Mouse (Mus musculus) lung, embryonic 14.5 days (tissue): ENCODE measurements at regions not wholly inside any gene's neighbourhood (a gene's known extent, or its start where the extent isn't known, plus 50 kb on each side); places are given as distances from the start of the nearest gene placed in this dataset.
"Not testable (repeated sequence)": the region's sequence is repeated elsewhere in the genome, so short reads cannot be mapped to it uniquely, and the experiment has no call there.

Experiments
- ATAC-seq: fragments of 200-750 bp; cut with Nextera tagmentation; 2 replicates; pipeline ENCODE4 v1.8.0; 2017; ENCODE audit warnings: mild to moderate bottlenecking, moderate TSS enrichment, moderate library complexity; ENCODE audit not compliant: insufficient read depth
- DNase-seq: peaks from one replicate; pipeline ENCODE4 v3.0.0-alpha.2; 2015
- H3K27ac ChIP-seq: fragments of 300-500 bp; sonication (generic); 2 replicates; pipeline ENCODE4 v1.5.1; 2014; ENCODE audit warnings: low read depth, mild to moderate bottlenecking, moderate library complexity
- H3K27me3 ChIP-seq: fragments of 300-500 bp; sonication (generic); 2 replicates; pipeline ENCODE4 v1.6.1; 2014; ENCODE audit warnings: low read length, control low read depth; ENCODE audit not compliant: insufficient read depth
- H3K36me3 ChIP-seq: fragments of 300-500 bp; sonication (generic); 2 replicates; pipeline ENCODE4 v1.6.1; 2014; ENCODE audit warnings: control low read depth; ENCODE audit not compliant: insufficient read depth
- H3K4me1 ChIP-seq: fragments of 300-500 bp; sonication (generic); 2 replicates; pipeline ENCODE4 v1.6.1; 2014; ENCODE audit warnings: antibody characterized with exemption, control low read depth; ENCODE audit not compliant: insufficient read depth
- H3K4me2 ChIP-seq: fragments of 300-500 bp; sonication (generic); 2 replicates; pipeline ENCODE4 v1.6.1; 2014; ENCODE audit warnings: mild to moderate bottlenecking
- H3K4me3 ChIP-seq: fragments of 300-500 bp; sonication (generic); 2 replicates; pipeline ENCODE4 v1.5.1; 2014; ENCODE audit warnings: low read depth, low read length
- H3K9ac ChIP-seq: fragments of 300-500 bp; sonication (generic); 2 replicates; pipeline ENCODE4 v1.6.1; 2014
- H3K9me3 ChIP-seq: fragments of 300-500 bp; sonication (generic); 2 replicates; pipeline ENCODE4 v1.6.1; 2016; ENCODE audit warnings: low read depth, low read length, control low read depth
- CTCF ChIP-seq: IDR thresholded peaks from 2 replicates; pipeline ENCODE4 v1.5.1; 2016; ENCODE audit warnings: antibody characterized with exemption, low read depth
- WGBS: fragments of 180-500 bp; shearing (Covaris S2); extraction: QIAGEN DNeasy Blood & Tissue Kit; methylation state at CpG from one replicate; pipeline ENCODE4 v1.1.7; 2014; 5-methylcytosine and 5-hydroxymethylcytosine counted together

DNA sequence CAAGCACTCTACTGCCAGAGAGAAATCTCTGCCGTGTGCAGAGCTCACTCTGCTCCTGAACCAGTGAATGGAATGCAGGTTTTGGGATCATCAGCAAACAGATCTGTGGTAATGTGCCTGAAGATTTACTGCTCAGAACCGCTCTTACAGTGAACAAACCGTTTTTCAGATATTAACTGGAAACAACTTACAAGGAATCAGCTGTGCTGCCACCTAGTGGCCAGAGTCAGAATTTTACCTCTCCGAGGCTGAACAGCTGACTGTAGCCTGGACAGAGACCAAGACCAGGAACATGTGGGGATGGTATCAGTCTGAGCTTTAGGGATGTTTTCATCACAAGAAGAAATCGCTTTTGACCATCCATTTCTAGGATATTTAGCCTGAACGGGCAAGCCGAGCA, 65.3 kb downstream of the Gm15023 start:
- H3K4me1 ChIP-seq: not testable (repeated sequence)

DNA sequence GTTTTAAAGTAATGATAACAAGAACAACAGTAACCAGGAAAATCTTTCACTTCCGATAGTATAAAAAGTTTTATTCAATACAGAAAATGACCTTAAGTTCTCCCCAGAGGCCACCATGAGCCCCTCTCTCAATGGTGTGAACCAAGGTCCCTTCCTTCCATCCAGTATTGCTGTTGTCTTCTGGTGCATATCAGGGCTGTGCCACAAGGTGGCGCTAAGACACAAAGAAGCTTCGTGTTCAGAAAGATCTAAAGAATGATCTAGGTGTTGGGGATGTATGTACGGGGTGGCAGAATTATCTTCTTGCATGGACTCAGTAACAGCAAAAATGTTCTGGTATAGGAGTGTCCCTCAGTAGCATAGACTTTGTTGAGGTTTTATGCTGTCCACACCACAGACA, 66.6 kb downstream of the Gm15023 start:
- H3K36me3 ChIP-seq, H3K9ac ChIP-seq: not testable (repeated sequence)
- WGBS: 18% methylated on average over 4 of the region's 4 CpGs

More for the DNA sequence above, 65.3 kb downstream of the Gm15023 start:
- H3K4me3 ChIP-seq, H3K27me3 ChIP-seq, H3K27ac ChIP-seq, ATAC-seq, H3K9me3 ChIP-seq, H3K9ac ChIP-seq, H3K36me3 ChIP-seq, H3K4me2 ChIP-seq, DNase-seq: not testable (repeated sequence)
- 13% methylated on average over 6 of the region's 7 CpGs for WGBS
- TF ChIP-seq CTCF: peak; percentile 33

DNA sequence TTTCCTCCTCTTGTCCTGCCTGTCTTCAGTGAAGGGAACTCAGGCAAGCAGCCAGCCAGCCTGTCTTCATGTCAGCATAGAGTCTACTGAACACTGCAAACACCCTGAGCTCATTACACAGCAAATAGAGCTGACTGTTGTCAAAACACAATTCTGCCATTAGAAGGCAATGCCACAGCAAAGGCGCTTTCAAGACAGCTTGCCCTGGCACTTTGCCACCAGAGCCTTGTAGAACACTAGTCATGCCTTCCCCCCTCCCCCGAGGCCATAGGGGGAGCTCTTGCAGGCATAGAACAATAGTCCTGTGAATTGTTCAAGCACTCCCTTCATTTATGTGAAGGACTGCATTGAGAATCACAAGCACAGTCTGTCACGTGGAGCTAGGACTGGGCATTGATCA, 75.8 kb downstream of the Gm15023 start:
- DNase-seq (peak; percentile 47), ATAC-seq (no peak)
- Histone ChIP-seq H3K27ac (no peak overlapping the region), H3K4me2 (no peak overlapping the region), H3K4me3 (no peak overlapping the region), H3K27me3 (no peaks in the 10 kb centered on the region), H3K4me1 (no peaks in the 10 kb centered on the region), H3K9ac (no peak overlapping the region), H3K36me3 (no peaks in the 10 kb centered on the region), H3K9me3 (no peaks in the 10 kb centered on the region)
- 60% methylated on average over 3 of the region's 3 CpGs for WGBS
- no peak for TF ChIP-seq CTCF

More for the DNA sequence above, 66.6 kb downstream of the Gm15023 start:
- H3K4me1 ChIP-seq, ATAC-seq, H3K9me3 ChIP-seq, H3K4me3 ChIP-seq, H3K4me2 ChIP-seq, H3K27ac ChIP-seq, H3K27me3 ChIP-seq: not testable (repeated sequence)
- peak; percentile 64 for TF ChIP-seq CTCF
- peak; percentile 78 for DNase-seq

DNA sequence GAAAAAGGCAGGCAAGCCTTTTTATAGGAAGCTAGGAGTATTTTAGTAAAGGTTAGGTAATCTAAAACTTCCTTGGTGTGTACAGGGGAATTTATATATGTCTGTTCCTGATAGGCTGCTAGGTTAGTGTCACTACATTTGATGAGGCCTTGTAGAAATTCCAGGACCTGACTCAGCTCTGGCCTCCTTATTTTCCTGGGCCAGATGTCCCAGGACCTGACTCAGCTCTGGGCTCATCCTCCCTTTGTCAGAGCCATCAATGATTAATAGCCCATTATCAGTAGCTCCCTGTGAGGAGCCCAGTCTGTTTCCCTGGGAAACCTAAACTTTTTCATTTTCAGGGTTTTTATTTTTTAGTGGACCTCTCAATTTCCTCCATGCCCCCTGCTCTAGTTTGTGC, 79.3 kb downstream of the Gm15023 start:
- H3K27ac ChIP-seq: no peak overlapping the region
- no peaks in the 10 kb centered on the region for H3K9me3 ChIP-seq
- no peak overlapping the region for H3K4me2 ChIP-seq
- no peak for TF ChIP-seq CTCF
- no peak overlapping the region for H3K9ac ChIP-seq
- ATAC-seq (no peak), DNase-seq (no peak)
- no peaks in the 10 kb centered on the region for H3K27me3 ChIP-seq
- H3K4me1 ChIP-seq: no peaks in the 10 kb centered on the region
- H3K4me3 ChIP-seq: no peak overlapping the region
- H3K36me3 ChIP-seq: no peaks in the 10 kb centered on the region

DNA sequence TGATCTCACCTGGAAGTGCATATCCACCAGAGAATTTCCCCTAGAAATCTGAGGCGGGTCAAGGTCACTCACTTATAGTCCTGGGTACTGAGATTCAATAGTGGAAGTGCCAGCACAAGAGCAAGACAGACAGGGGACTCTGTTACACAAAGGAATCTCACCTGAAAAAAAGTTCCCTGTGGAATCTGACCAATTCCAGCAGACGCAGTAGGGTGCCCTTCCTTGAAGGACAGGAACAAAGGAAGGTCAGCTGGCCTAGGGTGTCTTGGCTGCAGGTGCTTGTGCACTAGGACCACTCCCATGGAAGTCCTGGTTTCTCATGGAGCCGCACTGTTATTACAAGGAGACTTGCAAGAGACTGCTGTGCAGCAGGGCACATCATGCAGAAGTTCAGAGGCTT, 81.2 kb downstream of the Gm15023 start:
- Histone ChIP-seq H3K4me3 (no peak overlapping the region), H3K4me2 (no peak overlapping the region), H3K4me1 (no peaks in the 10 kb centered on the region), H3K27me3 (no peaks in the 10 kb centered on the region), H3K27ac (no peak overlapping the region), H3K9me3 (no peaks in the 10 kb centered on the region), H3K36me3 (no peaks in the 10 kb centered on the region), H3K9ac (no peak overlapping the region)
- no peak for TF ChIP-seq CTCF
- ATAC-seq (no peak), DNase-seq (no peak)
- 57% methylated on average over 3 of the region's 3 CpGs for WGBS

DNA sequence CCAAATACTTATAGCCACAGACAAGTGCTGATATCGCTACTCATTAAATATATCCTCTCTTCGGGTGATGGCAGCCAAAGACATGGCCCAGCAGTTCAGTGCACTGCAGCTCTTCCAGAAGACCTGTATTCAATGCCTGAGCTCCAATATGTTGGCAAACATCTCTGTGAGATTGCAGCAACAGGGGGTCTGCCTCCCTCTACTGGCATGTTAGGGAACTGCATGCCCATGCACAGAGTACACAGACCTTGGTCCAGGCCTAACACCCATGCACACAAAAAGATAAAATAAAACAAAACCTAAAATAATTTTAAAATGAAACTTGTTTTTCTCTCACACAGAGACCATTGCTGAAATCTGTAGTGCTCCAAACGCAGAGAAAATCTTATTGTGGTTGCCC, 82.1 kb upstream of the Zmat1 start:
- H3K36me3 ChIP-seq, H3K4me3 ChIP-seq, H3K4me1 ChIP-seq, H3K4me2 ChIP-seq, H3K27me3 ChIP-seq, H3K27ac ChIP-seq, H3K9me3 ChIP-seq, H3K9ac ChIP-seq: not testable (repeated sequence)
- DNase-seq (peak; percentile 75), ATAC-seq (peak; percentile 78; the same call in 1 of the 2 replicates)
- 10% methylated on average over 2 of the region's 3 CpGs for WGBS
- peak; percentile 80 for TF ChIP-seq CTCF

DNA sequence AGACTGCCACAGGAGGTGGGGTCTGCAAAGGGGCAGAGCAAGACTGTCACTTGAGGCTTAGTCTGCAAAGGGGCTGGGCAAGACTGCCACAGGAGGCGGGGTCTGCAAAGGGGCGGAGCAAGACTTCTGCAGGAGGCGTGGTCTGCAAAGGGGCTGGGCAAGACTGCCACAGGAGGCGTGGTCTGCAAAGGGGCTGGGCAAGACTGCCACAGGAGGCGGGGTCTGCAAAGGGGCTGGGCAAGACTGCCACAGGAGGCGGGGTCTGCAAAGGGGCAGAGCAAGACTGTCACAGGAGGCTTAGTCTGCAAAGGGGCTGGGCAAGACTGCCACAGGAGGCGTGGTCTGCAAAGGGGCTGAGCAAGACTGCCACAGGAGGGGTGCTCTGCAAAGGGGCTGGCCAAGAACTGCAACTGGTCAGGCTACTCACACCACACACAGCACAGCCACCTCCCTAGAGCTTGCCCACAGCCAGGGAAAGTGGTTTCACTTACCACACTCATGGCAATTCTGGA, 78.1 kb upstream of the Zmat1 start:
- H3K4me2 ChIP-seq, H3K27me3 ChIP-seq, H3K4me3 ChIP-seq, H3K9ac ChIP-seq, H3K27ac ChIP-seq, H3K9me3 ChIP-seq, H3K4me1 ChIP-seq, H3K36me3 ChIP-seq: not testable (repeated sequence)
- DNase-seq: peak; percentile 27
- 27% methylated on average over 7 of the region's 7 CpGs for WGBS
- peak; percentile 79; the same call in 1 of the 2 replicates for ATAC-seq

DNA sequence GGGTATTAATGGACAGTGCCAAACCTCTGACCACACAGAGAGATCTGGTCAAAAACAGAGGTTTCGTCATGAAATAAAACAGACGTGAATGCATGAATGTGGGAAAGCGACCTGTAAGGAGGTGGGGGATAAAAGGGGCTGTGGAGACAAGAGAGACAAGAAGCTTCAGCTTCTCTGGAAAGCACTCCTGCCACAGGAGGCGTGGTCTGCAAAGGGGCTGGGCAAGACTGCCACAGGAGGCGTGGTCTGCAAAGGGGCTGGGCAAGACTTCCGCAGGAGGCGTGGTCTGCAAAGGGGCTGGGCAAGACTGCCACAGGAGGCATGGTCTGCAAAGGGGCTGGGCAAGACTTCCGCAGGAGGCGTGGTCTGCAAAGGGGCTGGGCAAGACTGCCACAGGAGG, 77.6 kb upstream of the Zmat1 start:
- DNase-seq, ATAC-seq: not testable (repeated sequence)

DNA sequence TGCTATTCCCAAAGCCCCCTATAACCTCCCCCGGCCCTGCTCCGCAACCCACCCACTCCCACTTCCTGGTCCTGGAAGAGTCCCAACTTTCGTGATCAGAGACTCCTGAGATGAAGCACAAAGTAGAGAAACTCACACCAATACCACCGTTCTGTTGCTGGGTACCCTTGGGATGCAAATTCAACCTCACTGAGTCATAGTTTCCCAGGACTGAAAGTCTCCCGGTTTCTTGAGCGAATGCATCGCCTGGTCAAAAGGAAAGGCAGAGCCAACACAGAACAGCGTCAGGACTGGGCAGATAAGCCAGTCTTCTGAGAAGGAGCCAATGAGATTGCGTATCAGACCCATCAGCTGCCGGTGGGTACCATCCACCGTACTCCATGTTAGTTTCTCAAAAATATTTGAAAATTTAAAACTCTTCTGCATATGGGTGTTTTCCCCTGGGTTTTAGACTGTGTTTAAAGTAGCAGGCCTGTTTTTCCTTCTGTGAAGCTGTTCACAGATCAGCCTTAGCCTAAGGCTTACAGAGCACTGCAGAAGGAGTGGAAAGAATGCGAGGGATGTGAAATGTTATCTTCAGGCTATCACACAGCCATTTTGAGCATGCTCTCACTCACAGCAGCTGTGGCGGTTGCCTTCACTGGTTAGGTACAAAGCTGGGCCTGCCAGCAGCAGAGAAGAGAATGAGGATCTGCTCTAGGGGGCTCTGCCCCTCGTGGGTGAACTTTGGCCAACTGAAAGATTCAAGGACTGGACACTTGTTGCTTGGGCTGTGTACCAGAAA, 77.0 kb upstream of the Zmat1 start:
- H3K27ac ChIP-seq, H3K4me1 ChIP-seq, H3K9ac ChIP-seq, H3K4me3 ChIP-seq, H3K36me3 ChIP-seq, DNase-seq, H3K4me2 ChIP-seq, H3K9me3 ChIP-seq, H3K27me3 ChIP-seq: not testable (repeated sequence)
- 70% methylated on average over 13 of the region's 14 CpGs for WGBS
- peak; percentile 48; the same call in 1 of the 2 replicates for ATAC-seq

More for the DNA sequence above, 77.6 kb upstream of the Zmat1 start:
- not testable (repeated sequence) for H3K9me3 ChIP-seq, H3K27me3 ChIP-seq, H3K27ac ChIP-seq, H3K4me3 ChIP-seq, H3K36me3 ChIP-seq, H3K4me1 ChIP-seq, H3K9ac ChIP-seq, H3K4me2 ChIP-seq
- WGBS: 23% methylated on average over 6 of the region's 9 CpGs
